Mouse (Mus musculus) megakaryocyte progenitor cell, adult 5-6 weeks (primary cell): ENCODE results near the gene Acot8. TPM values are rescaled to one million over a fixed set of nuclear protein-coding genes. Genes with fewer than 3 reads are reported as not detected.

Source experiments
- ATAC-seq: replicated peaks from 2 replicates; pipeline ENCODE4 v1.8.0; 2016; ENCODE audit warnings: mild to moderate bottlenecking, moderate TSS enrichment, inconsistent platforms; ENCODE audit not compliant: poor library complexity
- total RNA-seq, 2 experiments: library from RNA; stranded (forward) in 1 of 2; stranded (reverse) in 1 of 2; fragments of 157-497, 149-512 nt in 1 of 2; fragments of 200-1000 nt in 1 of 2; gene quantifications; 2 replicates each; pipeline versions ENCODE4 v1.2.3 to v1.2.4; 2015 to 2017

Acot8 gene
- total RNA-seq, 2 experiments from 2014 or later = 14.2 to 22.2 TPM

GRCm38 (mm10) chr2:164784869-164785420 is 19.7 kb downstream of the Acot8 start:
- ATAC-seq = peak; percentile 14

- no peak for ATAC-seq
Measured at GRCm38 (mm10) chr2:164783926-164784581, 20.6 kb downstream of the Acot8 start.

- ATAC-seq = no peak
Measured at GRCm38 (mm10) chr2:164781876-164782275, 22.8 kb downstream of the Acot8 start.

DNA sequence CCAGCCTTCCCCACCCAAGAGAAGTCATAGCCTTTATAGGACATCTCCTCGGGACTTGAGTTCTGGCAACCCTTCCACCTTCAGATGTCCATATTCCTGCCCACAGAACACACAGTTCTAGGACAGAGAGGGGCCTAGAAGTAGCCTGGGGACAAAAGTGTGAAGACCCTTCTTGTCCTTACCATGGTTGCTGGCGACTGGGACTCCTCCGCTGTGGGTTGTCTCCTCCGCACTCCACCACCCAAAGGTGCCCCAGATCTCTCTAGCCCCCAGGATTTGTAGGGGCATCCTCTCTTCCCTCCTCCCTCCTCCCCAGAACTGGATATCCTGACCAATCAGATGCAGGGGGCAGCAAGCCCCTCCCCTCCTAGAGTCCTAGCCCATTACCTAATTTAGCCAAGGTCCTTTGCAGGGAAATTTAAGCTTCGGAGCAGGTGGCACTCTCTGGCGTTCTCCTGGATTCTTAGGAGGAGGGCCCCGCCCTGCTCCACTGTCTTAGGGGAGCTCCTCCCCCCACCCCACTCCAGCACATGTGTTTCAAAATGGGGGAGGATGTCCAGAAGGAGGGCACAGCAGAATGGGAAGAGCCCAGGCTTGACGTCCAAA is 25.1 kb downstream of the Acot8 start, which contains the start of gene Tnnc2:
TSS of gene Tnnc2 (minus strand) at position 487 of the 606 bp plus-strand sequence.
- no peak for ATAC-seq

GRCm38 (mm10) chr2:164778809-164779208 is 25.9 kb downstream of the Acot8 start:
- ATAC-seq = no peak

- ATAC-seq = no peak
Measured at GRCm38 (mm10) chr2:164778015-164778287, 26.7 kb downstream of the Acot8 start.

DNA sequence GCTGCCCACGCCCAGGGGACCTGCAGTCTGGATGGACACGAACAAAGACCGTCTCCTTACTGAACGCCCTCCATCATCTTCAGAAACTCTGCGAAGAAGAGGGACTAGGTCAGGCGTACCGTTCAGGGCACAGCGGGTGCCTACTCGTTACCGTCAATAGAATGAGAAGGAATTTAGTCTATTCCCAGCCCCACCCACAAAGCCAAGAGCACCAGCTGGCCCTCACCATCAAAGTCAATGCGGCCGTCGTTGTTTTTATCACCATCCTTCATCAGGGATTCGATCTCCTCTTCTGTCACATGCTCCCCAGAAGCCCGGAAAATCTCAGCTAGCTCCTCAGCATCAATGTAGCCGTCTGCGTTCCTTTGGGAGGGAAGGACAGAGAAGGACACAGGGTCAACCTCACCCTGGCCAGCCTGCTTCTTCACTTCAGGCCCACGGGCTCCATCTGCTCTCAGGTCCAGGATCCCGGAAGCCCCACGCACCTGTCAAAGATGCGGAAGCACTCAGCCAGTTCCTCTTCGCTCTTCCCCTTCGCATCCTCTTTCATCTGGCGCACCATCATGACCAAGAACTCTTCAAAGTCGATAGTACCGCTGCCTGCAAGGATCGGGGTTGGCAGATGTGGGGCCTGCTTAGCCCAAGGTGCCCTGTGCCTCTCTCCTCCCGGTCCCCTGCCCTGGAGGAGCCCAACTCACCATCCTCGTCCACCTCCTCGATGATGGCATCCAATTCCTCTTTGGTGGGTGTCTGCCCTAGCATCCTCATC is 27.3 kb downstream of the Acot8 start:
- ATAC-seq = no peak

- ATAC-seq = no peak
Measured at GRCm38 (mm10) chr2:164776801-164777200, 27.9 kb downstream of the Acot8 start.

DNA sequence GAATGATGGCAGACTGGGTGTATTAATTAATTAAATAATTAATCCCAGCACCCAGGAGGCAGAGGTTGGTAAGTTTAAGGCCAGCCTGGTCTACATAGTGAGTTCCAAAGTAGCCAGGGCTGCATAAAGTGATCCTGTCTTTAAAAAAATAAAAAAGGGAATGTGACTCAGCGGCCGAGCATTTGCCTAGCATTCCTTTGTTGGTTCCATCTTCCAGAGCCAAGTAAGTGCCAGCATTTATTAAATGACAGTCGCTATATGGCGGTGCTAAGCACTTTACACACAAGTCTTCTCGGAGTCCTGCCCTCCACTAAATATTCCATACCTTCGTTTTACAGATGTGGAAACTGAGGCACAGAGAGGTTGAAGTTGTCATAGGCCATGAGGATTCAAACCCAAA is 28.6 kb downstream of the Acot8 start:
- no peak for ATAC-seq

GRCm38 (mm10) chr2:164773989-164774364 is 30.7 kb downstream of the Acot8 start:
- ATAC-seq = peak; percentile 40

GRCm38 (mm10) chr2:164773229-164773988 is 31.3 kb downstream of the Acot8 start:
- ATAC-seq = no peak

GRCm38 (mm10) chr2:164771123-164771522 is 33.6 kb downstream of the Acot8 start:
- ATAC-seq = no peak

DNA sequence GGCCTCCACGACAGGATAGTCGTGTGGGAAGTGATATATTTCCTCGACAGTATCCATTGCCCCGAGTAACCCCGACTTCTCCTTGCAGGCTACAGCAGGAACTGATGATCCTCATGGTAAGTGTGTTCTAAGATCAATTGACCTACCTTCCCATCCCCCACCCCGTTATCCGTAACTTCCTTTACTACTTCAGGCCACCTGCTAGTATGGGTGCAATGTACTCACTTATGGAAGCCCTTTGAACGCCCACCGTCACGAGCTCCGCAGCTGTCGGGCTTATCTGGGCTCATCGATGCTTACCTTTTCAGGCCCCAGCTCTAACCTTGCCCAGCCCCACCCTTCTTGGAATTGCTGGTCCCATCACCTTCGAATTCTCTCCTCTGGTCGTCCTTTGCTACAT is 34.4 kb downstream of the Acot8 start:
- no peak for ATAC-seq

DNA sequence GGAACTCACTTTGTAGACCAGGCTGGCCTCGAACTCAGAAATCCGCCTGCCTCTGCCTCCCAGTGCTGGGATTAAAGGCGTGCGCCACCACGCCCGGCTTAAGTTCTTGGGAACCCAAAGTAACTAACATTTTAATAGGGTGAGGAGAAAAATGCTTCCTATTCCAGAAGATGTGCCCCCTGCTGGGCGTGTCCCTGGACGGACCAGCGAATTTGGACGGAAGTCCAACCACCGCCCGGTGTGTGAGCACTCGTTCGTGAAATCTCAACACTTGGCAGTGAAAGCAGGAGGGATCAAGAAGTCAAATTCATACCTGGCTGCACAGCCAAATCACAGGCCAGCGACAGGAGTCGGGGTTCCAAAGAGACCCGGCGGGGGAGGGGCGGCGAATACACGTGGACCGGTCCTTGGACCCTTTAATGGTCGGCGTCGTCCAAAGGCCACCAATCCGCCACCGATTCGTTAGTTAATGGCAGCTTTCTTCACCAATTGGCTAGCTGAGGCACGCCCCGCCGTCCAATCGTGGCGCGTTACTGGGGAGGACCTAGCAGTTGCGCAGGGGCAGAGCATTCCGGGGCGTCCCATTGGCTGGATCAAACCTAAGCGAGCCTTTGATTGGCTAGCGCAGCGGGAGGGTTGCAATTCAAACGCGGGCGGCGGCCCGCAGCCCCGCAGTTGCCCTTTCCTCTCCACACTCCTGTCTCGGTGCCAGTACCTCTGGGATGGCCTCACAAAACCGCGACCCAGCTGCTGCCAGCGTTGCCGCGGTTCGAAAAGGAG is 35.2 kb downstream of the Acot8 start, which contains the start of gene Ube2c:
TSS of gene Ube2c (plus strand) at position 641 of the 780 bp plus-strand sequence.
- peak; percentile 95 for ATAC-seq

- no peak for ATAC-seq
Measured at GRCm38 (mm10) chr2:164767812-164768540, 36.7 kb downstream of the Acot8 start.

GRCm38 (mm10) chr2:164765841-164766240 is 38.8 kb downstream of the Acot8 start:
- no peak for ATAC-seq

- ATAC-seq = no peak
Measured at GRCm38 (mm10) chr2:164762593-164762992, 42.1 kb downstream of the Acot8 start.

DNA sequence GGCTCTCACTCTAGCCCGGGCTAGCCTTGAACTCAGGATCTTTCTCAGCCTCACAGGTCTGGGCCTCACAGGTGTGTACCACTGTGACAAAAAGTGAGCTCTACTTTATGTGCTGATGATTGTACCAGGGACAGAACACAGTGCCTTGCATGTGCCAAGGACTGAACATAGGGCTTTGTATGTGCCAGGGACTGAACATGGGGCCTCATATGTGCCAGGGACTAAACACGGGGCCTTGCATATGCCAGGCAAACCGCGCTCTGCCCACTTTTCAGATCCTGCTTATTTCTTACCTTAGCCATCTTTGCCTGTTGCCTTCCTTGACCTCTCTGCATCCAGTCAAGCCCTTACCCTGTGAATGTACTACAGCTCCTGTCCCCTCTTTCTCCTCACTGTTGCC is 42.7 kb downstream of the Acot8 start:
- ATAC-seq = 0 out of 2 replicates have a peak, but pooled peaks have one; percentile 2

DNA sequence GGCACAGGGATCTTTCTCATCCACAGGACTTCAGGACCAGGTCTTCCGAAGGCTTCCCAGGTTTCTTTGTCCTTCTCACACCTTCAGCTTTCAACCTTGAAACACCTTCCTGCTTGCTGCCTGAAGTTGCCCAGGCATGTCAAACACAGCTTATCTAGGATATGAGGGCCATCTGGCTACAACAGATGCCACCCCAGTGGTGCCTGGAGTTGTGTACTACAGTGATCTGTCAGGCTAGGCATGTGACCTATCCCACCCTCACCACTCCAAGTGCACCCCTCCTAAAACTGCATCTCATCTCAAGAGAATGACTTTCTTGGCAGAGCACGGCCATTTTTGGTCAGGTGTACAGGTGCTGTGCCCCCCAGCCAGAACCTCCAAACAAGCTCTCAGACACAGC is 43.2 kb downstream of the Acot8 start:
- ATAC-seq = peak; percentile 83
